Mouse (Mus musculus) left cerebral cortex, adult 2 months (tissue): Measurements from ENCODE around the gene Crk. TPM values are rescaled to one million over a fixed set of nuclear protein-coding genes. Genes with fewer than 3 reads are reported as not detected.

Experiments used
- DNase-seq, 2 experiments: peaks; one replicate each; pipeline ENCODE4 v3.0.0; 2021 to 2022; ENCODE audit warnings: low spot score in 2 of 2, mixed read lengths in 1 of 2; ENCODE audit errors: extremely low spot score in 1 of 2
- H3K27ac ChIP-seq: fragments of 200-600 bp; 2 replicates; pipeline ENCODE4 v1.8.1; 2022
- H3K4me3 ChIP-seq: fragments of 200-600 bp; 2 replicates; pipeline ENCODE4 v1.8.1; 2022
- CTCF ChIP-seq: fragments of 200-600 bp; IDR thresholded peaks from 2 replicates; pipeline ENCODE4 v1.8.1; 2022; ENCODE audit warnings: antibody characterized with exemption, mild to moderate bottlenecking, moderate library complexity
- intact Hi-C: fragments of 180-260 bp; cut with DNase I; formaldehyde crosslinking; loops from one replicate; pipeline ENCODE4 v1.15.1; 2025
- total RNA-seq, 2 experiments: library from RNA; stranded (reverse); gene quantifications; 2 replicates each; pipeline ENCODE4 v1.2.3; 2021

The Crk gene
- total RNA-seq, 2 experiments from 2014 or later: 126 to 133 TPM

DNA sequence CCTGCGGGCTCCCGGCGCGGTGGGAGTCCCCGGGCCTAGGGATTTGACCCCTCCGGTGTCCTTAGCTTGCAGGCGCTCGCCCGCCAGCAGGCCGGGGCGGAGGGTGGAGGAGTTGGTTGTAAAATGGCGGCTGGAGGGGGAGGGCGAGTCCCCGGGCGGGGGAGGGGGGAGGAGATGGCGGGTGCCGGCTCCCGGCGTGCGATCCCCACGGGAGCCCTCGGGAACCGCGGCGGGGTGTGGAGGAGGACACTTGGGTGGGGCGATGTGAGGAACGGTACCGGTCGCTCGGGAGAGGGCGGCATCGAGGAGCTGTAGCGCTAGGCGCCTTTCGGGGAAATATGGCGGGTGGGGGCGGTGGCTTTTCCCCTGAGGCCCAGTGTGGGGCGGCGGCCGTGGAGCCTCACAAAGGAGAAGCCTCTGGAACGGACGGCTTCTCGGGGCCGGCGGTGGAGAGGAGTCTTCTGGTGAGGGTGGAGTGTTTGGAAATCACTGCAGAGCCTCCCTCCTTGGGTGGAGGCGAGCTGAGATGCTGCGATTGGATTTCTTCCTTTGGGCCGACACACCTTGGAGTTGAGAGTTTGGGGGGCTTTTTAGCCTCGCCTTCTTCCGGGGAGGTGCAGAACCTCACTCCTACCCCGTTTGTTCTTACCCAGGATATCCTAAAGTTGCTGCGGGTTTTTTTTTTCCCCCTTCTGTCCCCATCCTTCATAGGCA is 54.3 kb downstream of the Crk start:
- H3K27ac ChIP-seq: peak overlapping the region; percentile 100
- intact Hi-C loops: loop anchor here (2.0 to 5.0 kb wide), 2 partner anchors 55 to 81 kb away; partner anchors contain the start of genes Crk and Myo1c
- H3K4me3 ChIP-seq: peak overlapping the region; percentile 72
- peak; percentile 1; the same call in 1 of the 2 replicates for TF ChIP-seq CTCF
- DNase-seq: peak; percentile 67 to 72

DNA sequence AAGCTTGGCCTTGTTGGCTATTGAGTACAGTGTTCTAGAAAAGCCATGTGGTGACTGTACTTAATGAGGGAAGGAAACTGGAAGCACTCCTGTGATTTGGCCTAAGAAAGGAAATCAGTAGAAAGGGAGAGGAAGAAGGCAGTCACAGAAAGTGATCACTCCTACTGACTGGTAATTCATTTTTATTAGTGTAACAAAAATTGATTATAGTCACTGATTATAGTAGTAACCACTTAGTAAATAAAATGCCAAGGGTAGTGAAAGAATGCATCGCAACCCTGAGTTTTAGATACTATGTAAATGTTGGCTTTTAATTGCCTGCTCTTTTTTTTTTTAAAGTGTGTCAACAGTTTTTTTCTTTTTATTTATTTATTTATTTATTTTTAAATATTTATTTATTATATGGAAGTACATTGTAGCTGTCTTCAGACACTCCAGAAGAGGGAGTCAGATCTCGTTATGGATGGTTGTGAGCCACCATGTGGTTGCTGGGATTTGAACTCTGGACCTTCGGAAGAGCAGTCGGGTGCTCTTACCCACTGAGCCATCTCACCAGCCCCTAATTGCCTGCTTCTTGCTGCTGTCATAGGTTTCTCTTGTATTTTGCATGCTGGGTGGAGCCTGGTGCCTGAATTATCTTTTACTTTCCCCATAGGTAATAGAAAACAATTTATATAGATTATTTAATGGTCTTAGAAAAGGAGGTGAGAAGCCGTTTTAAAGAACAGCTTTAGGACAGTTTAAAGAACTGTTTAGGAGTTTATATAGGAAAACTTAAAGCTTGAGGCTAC is 56.6 kb downstream of the Crk start:
- intact Hi-C loops: no loop called here
- TF ChIP-seq CTCF: no peak
- Histone ChIP-seq H3K4me3 (no peak overlapping the region; the same call in 1 of the 2 replicates), H3K27ac (no peak overlapping the region)
- DNase-seq: no peak

- intact Hi-C loops: no loop called here
- Histone ChIP-seq H3K4me3 (no peak overlapping the region), H3K27ac (no peak overlapping the region)
- DNase-seq: no peak
- TF ChIP-seq CTCF: no peak
These were observed 57.9 kb downstream of the Crk start for GRCm38 (mm10) chr11:75736978-75737377.

DNA sequence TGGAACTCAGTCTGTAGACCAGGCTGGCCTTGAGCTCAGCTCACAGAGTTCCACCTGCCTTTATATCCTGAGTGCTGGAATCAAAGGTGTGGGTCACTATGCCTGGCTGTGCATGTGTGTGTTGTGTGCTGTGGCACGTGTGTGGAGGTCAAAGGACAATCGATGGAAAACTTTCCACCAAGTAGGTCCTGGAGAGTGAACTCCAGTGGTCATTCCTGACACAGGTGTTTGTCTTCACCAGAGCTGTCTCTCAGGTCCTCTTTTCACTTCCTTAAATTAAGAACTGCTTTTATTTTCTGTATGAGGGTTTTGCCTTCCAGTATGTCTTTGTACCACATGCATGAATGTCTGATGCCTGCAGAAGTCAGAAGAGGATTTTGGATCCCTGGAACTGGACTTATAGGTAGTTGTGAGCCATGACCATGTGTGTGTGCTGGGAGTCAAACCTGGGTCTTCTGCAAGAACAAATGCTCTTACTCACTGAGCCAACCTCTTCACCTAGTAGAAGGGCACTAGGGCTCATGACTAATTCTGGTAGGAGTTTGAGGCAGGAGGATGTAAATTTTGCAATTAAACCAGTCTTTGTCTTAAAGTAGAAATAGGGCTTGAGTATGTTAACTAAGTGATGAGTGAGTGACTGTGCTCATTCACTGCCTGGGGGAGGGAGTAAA is 58.9 kb downstream of the Crk start:
- no peak for DNase-seq
- no peak for TF ChIP-seq CTCF
- no peak overlapping the region for H3K4me3 ChIP-seq
- no peak overlapping the region for H3K27ac ChIP-seq
- intact Hi-C loops: no loop called here

DNA sequence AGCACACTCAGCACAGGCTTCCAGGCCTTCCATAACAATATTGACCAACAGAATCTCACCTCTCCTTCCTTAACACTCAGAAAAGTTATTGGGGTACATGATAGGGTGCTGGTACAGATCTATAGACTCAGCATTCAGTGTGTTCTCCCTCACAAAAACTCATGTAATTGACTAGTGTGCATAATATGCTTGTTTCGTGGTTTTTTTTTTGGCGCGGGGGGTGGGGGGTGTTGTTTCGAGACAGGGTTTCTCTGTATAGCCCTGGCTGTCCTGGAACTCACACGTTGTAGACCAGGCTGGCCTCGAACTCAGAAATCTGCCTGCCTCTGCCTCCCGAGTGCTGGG is 59.4 kb downstream of the Crk start:
- intact Hi-C loops: no loop called here
- Histone ChIP-seq H3K4me3 (no peak overlapping the region), H3K27ac (no peak overlapping the region)
- no peak for TF ChIP-seq CTCF
- DNase-seq: no peak

GRCm38 (mm10) chr11:75740204-75740603 is 61.1 kb downstream of the Crk start:
- DNase-seq: no peak
- Histone ChIP-seq H3K4me3 (no peak overlapping the region), H3K27ac (no peak overlapping the region)
- intact Hi-C loops: no loop called here
- TF ChIP-seq CTCF: no peak

DNA sequence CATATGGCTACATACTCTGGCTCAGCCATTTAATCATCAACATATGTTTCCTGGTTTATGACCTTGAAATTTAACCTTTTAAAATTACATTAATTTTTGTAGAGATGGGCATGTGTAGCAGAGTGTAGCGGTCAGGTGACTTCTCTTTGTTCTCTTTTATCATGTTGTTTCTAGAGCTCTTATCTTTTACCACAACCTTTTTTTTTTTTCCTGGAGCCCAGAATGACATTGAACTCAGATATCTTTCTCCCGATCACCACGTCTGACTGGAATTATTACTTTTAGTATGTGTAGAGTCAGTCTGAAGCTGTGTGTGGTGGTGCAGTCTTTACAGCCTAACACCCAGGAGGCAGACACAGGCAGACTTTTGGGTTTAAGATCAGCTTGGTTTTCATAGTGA is 62.6 kb downstream of the Crk start:
- intact Hi-C loops: no loop called here
- TF ChIP-seq CTCF: no peak
- DNase-seq: no peak
- Histone ChIP-seq H3K4me3 (no peak overlapping the region), H3K27ac (no peak overlapping the region)

- Histone ChIP-seq H3K27ac (no peak overlapping the region), H3K4me3 (no peak overlapping the region)
- DNase-seq: no peak
- no peak for TF ChIP-seq CTCF
- intact Hi-C loops: no loop called here
These were observed 65.7 kb downstream of the Crk start for GRCm38 (mm10) chr11:75744761-75745160.

GRCm38 (mm10) chr11:75750537-75750936 is 71.5 kb downstream of the Crk start:
- peak; percentile 28 for TF ChIP-seq CTCF
- no peak overlapping the region for H3K4me3 ChIP-seq
- intact Hi-C loops: no loop called here
- no peak for DNase-seq
- no peak overlapping the region for H3K27ac ChIP-seq

GRCm38 (mm10) chr11:75751082-75751481 is 72.0 kb downstream of the Crk start:
- Histone ChIP-seq H3K4me3 (no peak overlapping the region), H3K27ac (no peak overlapping the region)
- no peak for DNase-seq
- TF ChIP-seq CTCF: peak; percentile 48
- intact Hi-C loops: no loop called here

Other genes starting within 250 kb of the Crk start
- under 1 TPM in 1 of 2 experiments, not detected in 1; 0.28 TPM for gene Serpinf2, start 239.7 kb upstream of the Crk start, total RNA-seq
- 10 to 100 TPM; 19.5 to 20.7 TPM for gene Wdr81, start 224.5 kb upstream of the Crk start, total RNA-seq
- under 1 TPM; 0.51 to 0.66 TPM for gene Tlcd2, start 217.5 kb upstream of the Crk start, total RNA-seq
- gene Prpf8, start 192.4 kb upstream of the Crk start, total RNA-seq: 100 to 1,000 TPM; 133 to 138 TPM
- 1 to 10 TPM in 1 of 2 experiments, under 1 TPM in 1; 0.91 to 1.4 TPM for gene Rilp, start 169.2 kb upstream of the Crk start, total RNA-seq
- 1 to 10 TPM; 1.3 to 1.6 TPM for gene Scarf1, start 165.7 kb upstream of the Crk start, total RNA-seq
- gene Slc43a2, start 147.6 kb upstream of the Crk start, total RNA-seq: 10 to 100 TPM; 56.7 to 57.0 TPM
- 100 to 1,000 TPM; 329 to 332 TPM for gene Pitpna, start 91.2 kb upstream of the Crk start, total RNA-seq
- 10 to 100 TPM; 41.0 to 42.7 TPM for gene Inpp5k, start 48.3 kb upstream of the Crk start, total RNA-seq
- 10 to 100 TPM; 25.2 to 26.6 TPM for gene Myo1c, start 28.8 kb upstream of the Crk start, total RNA-seq
- 100 to 1,000 TPM; 854 to 940 TPM for gene Ywhae, start 53.6 kb downstream of the Crk start, total RNA-seq
- 10 to 100 TPM; 17.9 to 26.7 TPM for gene Doc2b, start 116.8 kb downstream of the Crk start, total RNA-seq